9 mouse cellular contexts compared by ENCODE assay signal in the genomic region with DNA sequence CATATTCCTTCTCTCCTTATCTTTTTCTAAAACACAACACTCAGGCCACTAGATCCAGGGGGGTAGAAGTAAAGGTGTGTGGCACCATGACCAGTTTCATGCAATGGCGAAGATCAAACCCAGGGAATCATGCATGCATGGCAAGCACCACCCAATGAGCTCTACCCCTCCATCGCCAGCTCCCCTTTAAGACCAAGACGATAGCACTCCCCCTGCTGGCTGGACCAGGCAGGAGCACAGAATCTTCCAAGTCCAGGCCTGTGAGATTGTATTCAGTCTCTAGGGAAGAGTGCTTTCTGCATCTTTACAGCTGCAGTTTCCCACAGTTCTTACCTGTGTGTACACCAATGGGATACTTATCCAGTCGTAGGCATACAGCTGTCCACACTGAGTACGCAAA. TPM values are rescaled to one million over a fixed set of nuclear protein-coding genes. Genes with fewer than 3 reads are reported as not detected.
DNase-seq lines count a peak whose midpoint lies in the region; ATAC-seq and TF ChIP-seq lines count a peak whose summit lies in the region.
"Had no signal": no experiment of that assay in that cellular context is flagged by ENCODE, and none has a peak within 500 bp of the region (broad histone marks: within the 10 kb centered on the region; RNA-seq: fewer than 3 reads in every experiment).

No protein-coding gene starts in this region.

- peaks cover 30% of the 10 kb centered on the region for H3K4me1 ChIP-seq in E14TG2a.4 (replicated peaks; ENCODE audit: low read depth, low read length)
- peaks cover 8% of the 10 kb centered on the region for H3K4me1 ChIP-seq in embryonic facial prominence, embryonic 14.5 days (ENCODE audit: control insufficient read depth, insufficient read depth, low read length)

- H3K27ac ChIP-seq in embryonic facial prominence, embryonic 14.5 days (replicated peaks; ENCODE audit: low read depth, low read length) = no peak overlapping the region
- H3K27ac ChIP-seq: heart, embryonic 13.5 days had no signal

- peak; percentile 5; the same call in 1 of the 2 replicates for ATAC-seq in embryonic facial prominence, embryonic 14.5 days (ENCODE audit: low read depth)

- peaks cover 7% of the 10 kb centered on the region; the same call in 1 of the 2 replicates for H3K27me3 ChIP-seq in E14TG2a.4 (ENCODE audit: insufficient read depth, low read length)
- no peaks in the 10 kb centered on the region for H3K27me3 ChIP-seq in embryonic facial prominence, embryonic 14.5 days (replicated peaks; ENCODE audit: control insufficient read depth, insufficient read depth, low read length)
- H3K27me3 ChIP-seq: heart, embryonic 13.5 days had no signal

- no peak overlapping the region for H3K9ac ChIP-seq in embryonic facial prominence, embryonic 14.5 days (ENCODE audit: low read depth, low read length)
- H3K9ac ChIP-seq: heart, embryonic 13.5 days had no signal

- H3K4me3 ChIP-seq in E14TG2a.4 (replicated peaks; ENCODE audit: low read length) = no peak overlapping the region
- H3K4me3 ChIP-seq in embryonic facial prominence, embryonic 14.5 days (ENCODE audit: low read depth, low read length) = no peak overlapping the region
- H3K4me3 ChIP-seq: heart, embryonic 13.5 days had no signal

- DNase-seq in adrenal gland, postnatal 25 days = peak; percentile 83
- peak; percentile 82 for DNase-seq in embryonic facial prominence, embryonic 14.5 days (ENCODE audit: low spot score)
- peak; percentile 89 for DNase-seq in heart, postnatal 4 days
- DNase-seq in layer of hippocampus, adult 9-10 months (ENCODE audit: low spot score) = peak; percentile 68
- peak; percentile 92 for DNase-seq in lung, postnatal 10 days
- DNase-seq in retina, postnatal 1 day = peak; percentile 87
- DNase-seq in thymus, postnatal 4 days = peak; percentile 92

- no peaks in the 10 kb centered on the region for H3K9me3 ChIP-seq in E14TG2a.4 (ENCODE audit: low read length)
- H3K9me3 ChIP-seq in embryonic facial prominence, embryonic 14.5 days (ENCODE audit: control insufficient read depth, low read length) = no peaks in the 10 kb centered on the region
- H3K9me3 ChIP-seq: heart, embryonic 13.5 days had no signal

- peak; percentile 83 for TF ChIP-seq CTCF in E14TG2a.4 (conservative IDR thresholded peaks at IDR 0.05; ENCODE audit: low read length)

- 18% methylated on average over 5 of the region's 5 CpGs for WGBS in embryonic facial prominence, embryonic 14.5 days

- H3K36me3 ChIP-seq in E14TG2a.4 (ENCODE audit: insufficient read depth, low read length) = 0 out of 2 replicates have a peak, but pooled peaks cover under 1% of the 10 kb centered on the region
- peaks cover 3% of the 10 kb centered on the region for H3K36me3 ChIP-seq in embryonic facial prominence, embryonic 14.5 days (ENCODE audit: control insufficient read depth, insufficient read depth, low read length)

- no peak overlapping the region for H3K4me2 ChIP-seq in embryonic facial prominence, embryonic 14.5 days (ENCODE audit: low read depth, low read length)
- H3K4me2 ChIP-seq: heart, embryonic 13.5 days had no signal

RNA-seq across cellular contexts. Expression of a gene that starts 10.1 kb away (rescaled TPM):
- total RNA-seq in adrenal gland, postnatal 25 days (2021) = 0.97 TPM in 1 of 2 replicates, not detected in the other
- 1.5 and 2.2 TPM in 2 replicates for polyA plus RNA-seq in embryonic facial prominence, embryonic 14.5 days (2014; fragmentation: Nextera tagmentation; extraction: Ambion mirVana)
- total RNA-seq in heart, postnatal 4 days (2021) = not detected

RNA-seq across cellular contexts. Expression of a gene that starts 10.2 kb away (rescaled TPM):
- 3.5 and 5.8 TPM in 2 replicates for total RNA-seq in adrenal gland, postnatal 25 days (2021)
- polyA plus RNA-seq in embryonic facial prominence, embryonic 14.5 days (2014; fragmentation: Nextera tagmentation; extraction: Ambion mirVana) = 48.1 and 54.4 TPM in 2 replicates
- 10 to 100 TPM; 12.2 to 12.5 TPM for total RNA-seq in heart, postnatal 4 days (2021)

RNA-seq across cellular contexts. Expression of a gene that starts 10.9 kb away (rescaled TPM):
- total RNA-seq in adrenal gland, postnatal 25 days (2021) = 2,505 and 2,798 TPM in 2 replicates
- polyA plus RNA-seq in embryonic facial prominence, embryonic 14.5 days (2014; fragmentation: Nextera tagmentation; extraction: Ambion mirVana) = 1,690 and 1,712 TPM in 2 replicates
- total RNA-seq in heart, postnatal 4 days (2021) = 1,000 to 10,000 TPM; 1,376 to 1,487 TPM

RNA-seq across cellular contexts. Expression of a gene that starts 50.1 kb away (rescaled TPM):
- 9.5 and 15.1 TPM in 2 replicates for total RNA-seq in adrenal gland, postnatal 25 days (2021)
- 15.6 and 20.9 TPM in 2 replicates for polyA plus RNA-seq in embryonic facial prominence, embryonic 14.5 days (2014; fragmentation: Nextera tagmentation; extraction: Ambion mirVana)
- total RNA-seq in heart, postnatal 4 days (2021) = 10 to 100 TPM; 55.6 to 55.7 TPM
